Mouse (Mus musculus) bone marrow macrophage, adult 2 months (primary cell): ENCODE data around the gene Gm43191.

Experiments
- CTCF ChIP-seq: IDR thresholded peaks from 2 replicates; pipeline ENCODE4 v1.5.1; 2012; ENCODE audit warnings: low read depth, mild to moderate bottlenecking, low read length, moderate library complexity
- POLR2A ChIP-seq: IDR thresholded peaks from 2 replicates; pipeline ENCODE4 v1.6.1; 2012; ENCODE audit warnings: mild to moderate bottlenecking, low read depth, low read length, borderline replicate concordance

- no peak for TF ChIP-seq CTCF
- no peak for TF ChIP-seq POLR2A
These were observed 32.0 kb upstream of the Gm43191 start for GRCm38 (mm10) chr3:116713031-116713430.
